Mouse (Mus musculus) hindbrain, embryonic 16.5 days (tissue): ENCODE results near the gene Top3a. TPM values are rescaled to one million over a fixed set of nuclear protein-coding genes. Genes with fewer than 3 reads are reported as not detected.
A peak's percentile ranks its signal among the peaks of the same experiment; 100 is the strongest.

Experiments used
- ATAC-seq: fragments of 200-750 bp; cut with Nextera tagmentation; 2 replicates; pipeline ENCODE4 v1.8.0; 2017; ENCODE audit warnings: moderate TSS enrichment, moderate library complexity
- H3K27ac ChIP-seq: fragments of 300-500 bp; sonication (generic); 2 replicates; pipeline ENCODE4 v1.5.1; 2014; ENCODE audit warnings: low read depth, mild to moderate bottlenecking, control low read depth, low read length, moderate library complexity
- H3K27me3 ChIP-seq: fragments of 300-500 bp; sonication (generic); replicated peaks from 2 replicates; pipeline ENCODE4 v1.6.1; 2014; ENCODE audit warnings: low read length; ENCODE audit not compliant: control insufficient read depth, insufficient read depth
- H3K36me3 ChIP-seq: fragments of 300-500 bp; sonication (generic); 2 replicates; pipeline ENCODE4 v1.6.1; 2014; ENCODE audit warnings: mild to moderate bottlenecking, low read length, moderate library complexity, mixed read lengths; ENCODE audit not compliant: control insufficient read depth, insufficient read depth
- H3K4me1 ChIP-seq: fragments of 300-500 bp; sonication (generic); 2 replicates; pipeline ENCODE4 v1.6.1; 2014; ENCODE audit warnings: low read depth, low read length; ENCODE audit not compliant: control insufficient read depth, insufficient read depth
- H3K4me2 ChIP-seq: fragments of 300-500 bp; sonication (generic); 2 replicates; pipeline ENCODE4 v1.6.1; 2014; ENCODE audit warnings: mild to moderate bottlenecking, low read length, control low read depth, moderate library complexity
- H3K4me3 ChIP-seq: fragments of 300-500 bp; sonication (generic); 2 replicates; pipeline ENCODE4 v1.5.1; 2014; ENCODE audit warnings: mild to moderate bottlenecking, low read length, control low read depth, moderate library complexity
- H3K9ac ChIP-seq: fragments of 300-500 bp; sonication (generic); 2 replicates; pipeline ENCODE4 v1.6.1; 2014; ENCODE audit warnings: low read depth, mild to moderate bottlenecking, control low read depth, low read length, moderate library complexity
- H3K9me3 ChIP-seq: fragments of 300-500 bp; sonication (generic); 2 replicates; pipeline ENCODE4 v1.6.1; 2014; ENCODE audit warnings: mild to moderate bottlenecking, low read length, moderate library complexity; ENCODE audit not compliant: control insufficient read depth
- WGBS: fragments of 180-500 bp; shearing (Covaris S2); extraction: QIAGEN DNeasy Blood & Tissue Kit; methylation state at CpG from one replicate; pipeline ENCODE4 v1.1.7; 2014; 5-methylcytosine and 5-hydroxymethylcytosine counted together
- microRNA-seq: library from miRNA; unstranded; fragments of <30 nt; microRNA quantifications from one replicate; pipeline ENCODE4, GENCODE M21; 2017
- polyA plus RNA-seq: library from polyadenylated mRNA; unstranded; fragments of >200 nt; fragmentation: Nextera tagmentation; extraction: Ambion mirVana; gene quantifications from 2 replicates; pipeline ENCODE4 v1.2.1, GENCODE M21; 2015

Gene Top3a
- polyA plus RNA-seq, 1 experiment from 2014 or later: 7.7 TPM

DNA sequence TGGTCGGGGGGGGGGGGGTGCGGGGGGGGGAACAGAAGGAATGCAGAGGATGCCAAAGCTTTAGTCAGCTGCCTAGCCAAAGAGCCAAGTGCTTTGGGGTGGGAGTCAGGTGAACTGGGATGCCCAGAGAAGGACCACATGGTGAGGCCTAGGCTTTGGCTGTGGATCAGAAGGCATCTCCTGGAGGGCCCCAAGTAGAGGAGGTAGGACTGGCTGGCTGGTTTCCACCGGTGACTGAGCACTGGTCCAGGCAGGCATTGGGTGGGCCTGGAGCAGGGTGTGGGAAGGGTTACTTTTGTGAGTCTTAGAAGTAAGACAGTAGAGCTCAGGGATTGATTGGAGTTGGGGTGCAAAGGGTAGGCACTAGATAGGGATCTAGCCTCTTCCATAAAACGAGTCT is 75.6 kb downstream of the Top3a start:
- Histone ChIP-seq H3K4me1 (peaks cover 32% of the 10 kb centered on the region), H3K27ac (no peak overlapping the region), H3K9me3 (no peaks in the 10 kb centered on the region), H3K36me3 (peaks cover 12% of the 10 kb centered on the region), H3K9ac (no peak overlapping the region), H3K4me2 (peak overlapping the region; percentile 95; the same call in 1 of the 2 replicates), H3K27me3 (no peaks in the 10 kb centered on the region), H3K4me3 (no peak overlapping the region)
- no peak for ATAC-seq
- WGBS: 65% methylated on average over 2 of the region's 4 CpGs

DNA sequence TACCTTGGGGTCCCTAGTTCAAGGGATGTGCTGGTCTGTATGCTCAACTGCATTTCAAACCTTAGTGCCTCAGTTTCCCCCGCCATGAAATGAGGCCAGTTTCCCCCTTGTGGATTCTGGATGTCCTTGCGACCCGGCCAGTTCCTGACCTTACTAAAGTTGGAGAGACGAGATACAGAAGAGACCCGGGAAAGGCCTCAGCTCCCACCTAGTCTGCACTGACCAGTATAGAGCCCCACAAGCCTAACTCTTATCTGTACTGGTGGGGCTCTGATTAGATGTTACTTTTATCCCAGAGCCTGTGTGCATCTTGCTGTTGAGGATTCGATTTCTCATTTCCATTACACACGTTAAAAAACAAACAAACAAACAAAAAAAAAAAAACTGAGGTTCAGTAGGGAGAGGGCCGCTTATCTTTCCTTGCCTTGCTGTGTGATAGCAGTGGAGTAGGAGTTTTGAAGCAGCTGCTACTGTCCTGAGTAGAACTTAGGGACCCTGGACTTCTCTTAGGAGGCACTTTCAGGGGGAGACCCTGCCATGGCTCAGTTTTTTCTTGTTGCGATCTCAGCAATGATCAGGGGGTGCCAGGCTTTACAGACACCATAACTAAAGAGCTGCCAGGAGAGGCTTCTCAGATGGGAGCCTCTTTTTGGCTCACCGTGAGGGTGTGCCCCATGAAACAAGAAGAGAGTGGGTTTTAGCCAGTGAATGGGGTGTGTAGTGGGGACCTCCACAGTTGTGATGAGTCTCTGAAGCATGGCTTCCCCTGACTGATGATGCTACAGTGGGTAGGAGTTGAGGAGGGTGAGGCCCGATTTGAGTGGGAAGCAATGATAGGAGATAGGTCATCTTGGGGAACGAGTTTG is 76.6 kb downstream of the Top3a start:
- Histone ChIP-seq H3K9ac (peak overlapping the region; percentile 92), H3K27ac (peak overlapping the region; percentile 90), H3K27me3 (no peaks in the 10 kb centered on the region), H3K4me3 (peak overlapping the region; percentile 82), H3K4me2 (peak overlapping the region; percentile 95), H3K9me3 (no peaks in the 10 kb centered on the region), H3K4me1 (peaks cover 32% of the 10 kb centered on the region), H3K36me3 (peaks cover 5% of the 10 kb centered on the region; the same call in 1 of the 2 replicates)
- WGBS: 19% methylated on average over 12 of the region's 12 CpGs
- ATAC-seq: no peak

- Histone ChIP-seq H3K9ac (peak within 1 kb of the TSS; percentile 92), H3K9me3 (no peaks in the 10 kb centered on the region), H3K4me1 (peaks cover 32% of the 10 kb centered on the region), H3K27me3 (no peaks in the 10 kb centered on the region), H3K36me3 (no peaks in the 10 kb centered on the region), H3K4me3 (peak within 1 kb of the TSS; percentile 82), H3K27ac (peak within 1 kb of the TSS; percentile 90), H3K4me2 (peak within 1 kb of the TSS; percentile 95)
- peak; percentile 91 for ATAC-seq
- 1% methylated on average over 42 of the region's 73 CpGs for WGBS
These were observed 77.6 kb downstream of the Top3a start, which contains the start of gene Llgl1 for GRCm38 (mm10) chr11:60699524-60700075. Llgl1 (plus strand) TSS chr11:60699723.

DNA sequence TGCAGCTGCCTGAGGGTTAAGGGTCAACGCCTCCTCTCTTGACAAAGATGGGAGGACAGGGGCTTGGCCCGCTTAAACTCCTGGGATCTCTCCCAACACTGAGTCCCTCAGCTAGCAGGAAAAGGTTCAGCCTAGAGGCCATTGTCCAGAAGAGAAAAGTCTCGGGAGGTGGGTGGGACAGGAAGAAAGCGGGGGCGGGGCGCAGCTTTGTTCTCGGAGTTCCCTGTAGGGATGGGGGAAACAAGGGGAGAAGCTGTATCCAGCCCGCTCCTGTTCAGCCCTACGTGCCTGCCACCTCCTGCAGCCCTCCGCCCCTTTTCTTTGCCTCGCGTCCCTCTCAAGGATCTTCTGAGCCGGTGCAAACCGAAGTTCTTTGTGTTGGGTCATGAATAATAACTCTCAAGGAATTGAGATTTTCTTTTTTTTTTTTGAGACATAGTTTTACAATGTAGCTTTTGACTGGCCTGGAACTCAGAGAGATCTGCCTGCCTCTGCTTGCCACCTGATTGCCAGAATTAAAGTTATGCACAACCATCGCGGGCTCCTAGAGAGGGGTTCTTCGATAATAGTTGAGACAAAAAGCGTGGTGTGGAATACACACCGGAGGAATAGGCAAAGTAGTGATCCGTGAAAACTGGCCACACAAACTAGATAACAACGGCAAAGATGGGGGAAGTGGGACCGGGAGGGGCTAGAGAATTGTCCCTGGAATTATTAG is 78.2 kb downstream of the Top3a start:
- Histone ChIP-seq H3K9ac (peak overlapping the region; percentile 92), H3K4me1 (peaks cover 32% of the 10 kb centered on the region), H3K27ac (peak overlapping the region; percentile 90), H3K36me3 (no peaks in the 10 kb centered on the region), H3K4me3 (peak overlapping the region; percentile 82), H3K4me2 (peak overlapping the region; percentile 95), H3K9me3 (no peaks in the 10 kb centered on the region), H3K27me3 (no peaks in the 10 kb centered on the region)
- peak; percentile 46 for ATAC-seq
- 2% methylated on average over 22 of the region's 22 CpGs for WGBS

DNA sequence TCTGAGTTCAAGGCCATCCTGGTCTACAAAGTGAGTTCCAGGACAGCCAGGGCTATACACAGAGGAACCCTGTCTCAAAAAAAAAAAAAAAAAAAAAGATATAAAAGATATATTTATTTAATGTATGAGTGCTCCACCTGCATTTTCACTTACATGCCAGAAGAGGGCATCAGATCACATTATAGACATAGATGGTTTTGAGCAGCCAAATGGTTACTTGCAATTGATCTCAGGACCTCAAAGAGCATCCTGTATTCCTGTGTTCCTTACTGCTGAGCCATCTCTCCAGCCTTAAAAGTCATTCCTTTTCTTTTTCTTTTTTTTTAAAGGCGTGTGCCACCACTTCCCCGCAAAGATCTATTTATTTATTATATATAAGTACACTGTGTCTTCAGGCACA is 79.6 kb downstream of the Top3a start:
- no peak for ATAC-seq
- no peak overlapping the region for H3K9ac ChIP-seq
- H3K27me3 ChIP-seq: no peaks in the 10 kb centered on the region
- no peaks in the 10 kb centered on the region for H3K9me3 ChIP-seq
- no peak overlapping the region for H3K27ac ChIP-seq
- H3K4me1 ChIP-seq: peaks cover 30% of the 10 kb centered on the region
- no peaks in the 10 kb centered on the region for H3K36me3 ChIP-seq
- 75% methylated on average over 2 of the region's 2 CpGs for WGBS
- no peak overlapping the region for H3K4me3 ChIP-seq
- H3K4me2 ChIP-seq: no peak overlapping the region

DNA sequence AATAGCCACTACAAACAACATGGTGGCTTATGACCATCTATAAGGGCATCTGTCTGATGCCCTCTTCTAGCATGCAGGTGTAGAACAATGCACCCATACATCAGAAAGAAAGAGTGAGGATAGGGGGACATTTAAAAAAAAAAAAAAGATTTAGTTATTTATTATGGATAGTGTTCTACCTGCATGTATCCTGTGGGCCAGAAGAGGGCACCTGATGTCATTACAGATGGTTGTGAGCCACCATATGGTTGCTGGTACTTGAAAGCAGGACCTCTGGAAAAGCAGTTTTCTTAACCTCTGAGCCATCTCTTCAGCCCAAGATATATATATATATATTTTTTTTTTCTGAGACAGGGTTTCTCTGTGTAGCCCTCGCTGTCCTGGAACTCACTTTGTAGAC is 81.0 kb downstream of the Top3a start:
- ATAC-seq: no peak
- Histone ChIP-seq H3K4me3 (no peak overlapping the region), H3K4me2 (no peak overlapping the region), H3K27ac (no peak overlapping the region), H3K36me3 (no peaks in the 10 kb centered on the region), H3K27me3 (no peaks in the 10 kb centered on the region), H3K9me3 (no peaks in the 10 kb centered on the region), H3K9ac (no peak overlapping the region), H3K4me1 (peaks cover 18% of the 10 kb centered on the region)
- 77% methylated on average over 1 of the region's 1 CpGs for WGBS

Small RNA genes lying within 50 kb of the gene (microRNA-seq; reads per million reads assigned to microRNA genes)
- 1.5 reads per million for gene Mir5100

Other genes starting within 250 kb of the Top3a start
- 16.5 and 20.2 TPM in 2 replicates for gene Alkbh5, start 241.0 kb downstream of the Top3a start, polyA plus RNA-seq
- gene Llgl1, start 77.6 kb downstream of the Top3a start, polyA plus RNA-seq: 42.9 and 52.3 TPM in 2 replicates
- gene Flii, start 50.1 kb downstream of the Top3a start, polyA plus RNA-seq: 73.3 and 84.8 TPM in 2 replicates
- 26.2 and 29.7 TPM in 2 replicates for gene Mief2, start 49.0 kb downstream of the Top3a start, polyA plus RNA-seq
- 4.8 and 6.7 TPM in 2 replicates for gene Smcr8, start 159 bp upstream of the Top3a start, polyA plus RNA-seq
- gene Shmt1, start 34.4 kb upstream of the Top3a start, polyA plus RNA-seq: 7.4 and 10.2 TPM in 2 replicates
- gene Dhrs7b, start 53.3 kb upstream of the Top3a start, polyA plus RNA-seq: 36.9 and 39.3 TPM in 2 replicates
- gene Tmem11, start 101.9 kb upstream of the Top3a start, polyA plus RNA-seq: 58.9 and 62.1 TPM in 2 replicates
- 24.5 and 28.0 TPM in 2 replicates for gene Natd1, start 137.4 kb upstream of the Top3a start, polyA plus RNA-seq
- gene Map2k3, start 154.7 kb upstream of the Top3a start, polyA plus RNA-seq: 30.1 and 33.6 TPM in 2 replicates
- 4.2 and 4.3 TPM in 2 replicates for gene Kcnj12, start 245.2 kb upstream of the Top3a start, polyA plus RNA-seq